8 mouse cellular contexts compared by ENCODE assay signal in the genomic region with DNA sequence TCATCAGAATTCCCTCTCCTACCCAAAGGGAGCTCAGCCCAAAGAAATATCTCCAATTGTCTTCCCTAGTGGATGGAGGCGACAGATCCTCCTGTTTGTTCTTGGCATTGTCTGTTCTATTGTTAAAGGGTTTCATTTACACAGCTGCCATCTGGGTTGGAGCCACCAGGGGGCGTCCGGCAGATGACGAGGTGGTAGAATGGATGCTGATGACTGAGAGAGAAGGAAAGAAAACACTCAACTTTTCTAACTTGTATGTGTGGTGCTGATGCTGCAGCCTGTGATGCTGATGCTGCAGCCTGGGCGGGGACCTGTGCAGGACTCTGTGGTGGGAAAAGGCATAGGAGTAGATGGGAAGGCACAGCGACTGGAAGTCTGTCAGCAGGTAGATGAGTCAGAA. TPM values are rescaled to one million over a fixed set of nuclear protein-coding genes. Genes with fewer than 3 reads are reported as not detected.
A peak's percentile ranks its signal among the peaks of the same experiment; 100 is the strongest.
DNase-seq lines count a peak whose midpoint lies in the region.

No protein-coding gene starts in this region.

- DNase-seq in right cerebral cortex, adult 18-20 months = peak; percentile 68
- DNase-seq in right cerebral cortex, postnatal 4 days = no peak
- DNase-seq in adrenal gland, postnatal 14 days = peak; percentile 78
- peak; percentile 38 for DNase-seq in embryo, embryonic 11.5 days (ENCODE audit: low read depth, low spot score)
- DNase-seq in heart, adult 8-10 months (ENCODE audit: low spot score) = peak; percentile 59
- peak; percentile 74 to 79 for DNase-seq in layer of hippocampus, postnatal 25 days (ENCODE audit: extremely low spot score in 1 of 2, low spot score in 1 of 2)
- peak; percentile 67 for DNase-seq in mesoderm, embryonic 11.5 days (ENCODE audit: low read depth, low spot score)
- peak; percentile 58 to 88 for DNase-seq in thymus, postnatal 10 days (ENCODE audit: low spot score in 2 of 2)

RNA-seq across cellular contexts. Expression of gene Tex26, which starts 14.8 kb away (rescaled TPM):
- total RNA-seq in adrenal gland, postnatal 14 days (2021) = not detected in 2 replicates
- total RNA-seq in heart, adult 8-10 months (2022) = not detected
- not detected for total RNA-seq in layer of hippocampus, postnatal 25 days (2021)

RNA-seq across cellular contexts. Expression of gene Medag, which starts 42.7 kb away (rescaled TPM):
- total RNA-seq in adrenal gland, postnatal 14 days (2021) = 3.9 and 4.5 TPM in 2 replicates
- 10 to 100 TPM in 3 of 4 experiments, 1 to 10 TPM in 1; 9.4 to 13.9 (median 11.5) TPM for total RNA-seq in heart, adult 8-10 months (2022)
- 1 to 10 TPM; 2.1 to 2.6 TPM for total RNA-seq in layer of hippocampus, postnatal 25 days (2021)
